Mouse (Mus musculus): ENCODE results near the gene Tmem151b. TPM values are rescaled to one million over a fixed set of nuclear protein-coding genes. Genes with fewer than 3 reads are reported as not detected.
A peak's percentile ranks its signal among the peaks of the same experiment; 100 is the strongest.

The Tmem151b gene
- polyA plus RNA-seq, 1 experiment from 2014 or later: 1.4 TPM

DNA sequence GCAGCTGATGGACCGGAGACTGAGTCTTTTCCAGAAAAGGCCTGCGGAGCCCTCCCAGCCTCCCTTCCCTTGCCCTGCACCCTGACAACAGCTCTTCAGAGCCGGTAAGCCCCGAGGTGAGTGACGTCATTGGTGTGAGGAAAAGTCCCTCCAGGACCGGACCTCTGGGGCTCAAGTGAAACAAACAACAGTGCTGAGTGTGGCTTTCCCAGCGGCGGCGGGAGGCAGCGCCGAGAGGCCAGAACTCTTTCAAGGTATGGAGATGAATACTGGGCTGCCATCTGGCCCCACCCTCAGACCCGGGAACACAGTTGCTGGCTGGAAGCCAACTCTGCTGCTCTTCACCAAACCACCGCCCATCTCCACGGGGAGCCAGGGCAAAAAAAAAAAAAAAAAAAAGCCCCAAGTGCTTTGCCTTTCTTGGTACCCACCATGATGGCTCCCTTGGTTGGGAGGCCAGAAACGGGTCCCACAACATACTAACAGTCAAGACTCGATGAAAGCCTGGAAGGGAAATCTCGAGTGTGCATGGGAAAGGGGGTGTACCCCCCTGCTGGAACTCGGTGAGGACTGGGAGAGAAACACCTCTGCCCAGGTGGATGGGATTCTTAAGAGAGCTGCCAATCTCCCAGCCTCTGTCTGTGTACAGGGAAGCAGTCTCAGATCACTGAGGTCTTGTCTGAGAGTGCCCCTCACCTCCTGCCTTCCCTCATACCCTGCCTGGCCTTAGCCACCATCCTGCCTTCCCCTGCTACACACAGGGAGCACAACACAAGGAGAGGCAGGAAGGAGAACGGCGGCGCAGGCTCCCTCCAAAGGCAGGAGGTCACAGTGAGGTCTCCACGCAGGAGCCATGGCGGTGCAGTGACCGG is 5.2 kb downstream of the Tmem151b start:
- Histone ChIP-seq H3K4me2 (ENCODE audit: low read depth, low read length) (peak overlapping the region; percentile 55; the same call in 1 of the 2 replicates), H3K27ac (ENCODE audit: low read length) (no peak overlapping the region), H3K27me3 (ENCODE audit: control insufficient read depth, insufficient read depth, low read depth, low read length) (peaks cover 63% of the 10 kb centered on the region), H3K36me3 (ENCODE audit: control insufficient read depth, insufficient read depth, low read length) (no peaks in the 10 kb centered on the region), H3K4me3 (ENCODE audit: low read length) (peak overlapping the region; percentile 39; the same call in 1 of the 2 replicates), H3K9me3 (ENCODE audit: control insufficient read depth, low read length) (no peaks in the 10 kb centered on the region), H3K9ac (ENCODE audit: low read length) (no peak overlapping the region), H3K4me1 (replicated peaks; ENCODE audit: control insufficient read depth, insufficient read depth, low read length) (peaks cover 13% of the 10 kb centered on the region)
- no peak for ATAC-seq (ENCODE audit: low read depth)
- 9% methylated on average over 24 of the region's 24 CpGs for WGBS

DNA sequence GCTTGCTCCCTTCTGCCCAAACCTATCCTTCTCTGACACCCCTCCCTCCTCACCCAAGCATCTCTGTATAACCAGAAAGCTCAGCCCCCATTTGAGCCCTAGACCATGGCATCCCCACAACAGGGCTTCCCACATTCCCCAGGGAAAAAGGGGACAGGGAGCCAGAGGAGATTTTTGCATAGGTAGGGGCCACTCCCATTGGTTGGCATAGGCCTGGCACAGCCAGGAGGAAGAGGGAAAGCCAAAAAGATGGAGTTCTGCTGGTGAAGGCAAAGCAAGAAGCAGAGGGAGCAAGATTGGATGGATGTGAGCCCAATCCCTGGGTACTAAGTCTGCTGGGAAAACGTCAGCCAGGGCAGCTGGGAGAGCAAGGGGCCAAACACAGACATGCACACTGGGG is 6.4 kb downstream of the Tmem151b start:
- no peaks in the 10 kb centered on the region for H3K36me3 ChIP-seq (ENCODE audit: control insufficient read depth, insufficient read depth, low read length)
- WGBS: 50% methylated on average over 1 of the region's 1 CpGs
- no peaks in the 10 kb centered on the region for H3K9me3 ChIP-seq (ENCODE audit: control insufficient read depth, low read length)
- peaks cover 54% of the 10 kb centered on the region for H3K27me3 ChIP-seq (ENCODE audit: control insufficient read depth, insufficient read depth, low read depth, low read length)
- no peak overlapping the region for H3K4me3 ChIP-seq (ENCODE audit: low read length)
- peaks cover 10% of the 10 kb centered on the region for H3K4me1 ChIP-seq (replicated peaks; ENCODE audit: control insufficient read depth, insufficient read depth, low read length)
- ATAC-seq (ENCODE audit: low read depth): no peak
- H3K4me2 ChIP-seq (ENCODE audit: low read depth, low read length): no peak overlapping the region
- H3K27ac ChIP-seq (ENCODE audit: low read length): no peak overlapping the region
- no peak overlapping the region for H3K9ac ChIP-seq (ENCODE audit: low read length)

DNA sequence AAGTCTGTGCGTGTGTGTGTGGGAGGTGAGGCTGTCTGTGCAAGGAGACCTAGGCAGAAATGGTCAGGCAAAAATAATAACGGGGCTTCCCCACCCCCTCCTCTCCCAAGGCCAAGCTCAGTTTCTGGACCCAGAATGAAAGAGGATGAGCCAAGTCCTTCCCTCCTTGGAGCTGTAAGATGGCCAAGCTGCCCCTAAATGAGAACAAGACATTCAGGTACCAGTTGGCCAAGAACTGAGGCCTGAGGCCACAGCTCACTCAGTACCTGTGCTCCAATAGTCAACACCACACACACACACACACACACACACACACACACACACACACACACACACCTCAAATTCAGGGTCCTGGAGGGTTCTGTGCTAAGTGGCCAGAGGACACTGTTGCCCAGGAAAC is 6.8 kb downstream of the Tmem151b start:
- Histone ChIP-seq H3K27me3 (ENCODE audit: control insufficient read depth, insufficient read depth, low read depth, low read length) (peaks cover 50% of the 10 kb centered on the region), H3K4me1 (replicated peaks; ENCODE audit: control insufficient read depth, insufficient read depth, low read length) (peaks cover 10% of the 10 kb centered on the region), H3K9ac (ENCODE audit: low read length) (no peak overlapping the region), H3K4me2 (ENCODE audit: low read depth, low read length) (no peak overlapping the region), H3K4me3 (ENCODE audit: low read length) (no peak overlapping the region), H3K9me3 (ENCODE audit: control insufficient read depth, low read length) (no peaks in the 10 kb centered on the region), H3K27ac (ENCODE audit: low read length) (no peak overlapping the region), H3K36me3 (ENCODE audit: control insufficient read depth, insufficient read depth, low read length) (no peaks in the 10 kb centered on the region)
- ATAC-seq (ENCODE audit: low read depth): no peak
- WGBS: 69% methylated on average over 2 of the region's 2 CpGs

DNA sequence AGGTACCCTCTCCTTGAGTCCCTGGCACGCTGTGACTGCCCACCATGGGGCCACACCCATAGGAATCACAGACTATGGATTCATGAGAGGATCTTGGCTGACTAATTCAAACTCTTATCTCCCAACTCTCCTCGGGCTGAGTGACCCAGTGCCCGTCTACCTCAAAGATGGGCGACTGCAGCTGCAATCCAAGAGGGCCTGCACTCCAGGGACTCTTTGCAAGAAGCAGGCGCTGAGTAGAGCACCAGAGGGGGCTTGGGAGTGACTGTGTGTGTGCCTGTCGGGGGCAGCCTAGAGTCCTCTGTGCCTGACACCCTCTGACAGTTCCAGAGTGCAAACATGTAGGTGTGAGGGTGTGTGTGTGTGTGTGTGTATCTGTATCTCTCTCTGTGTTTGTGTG is 7.3 kb downstream of the Tmem151b start:
- Histone ChIP-seq H3K9me3 (ENCODE audit: control insufficient read depth, low read length) (no peaks in the 10 kb centered on the region), H3K4me2 (ENCODE audit: low read depth, low read length) (no peak overlapping the region), H3K36me3 (ENCODE audit: control insufficient read depth, insufficient read depth, low read length) (no peaks in the 10 kb centered on the region), H3K27me3 (ENCODE audit: control insufficient read depth, insufficient read depth, low read depth, low read length) (peaks cover 45% of the 10 kb centered on the region), H3K4me3 (ENCODE audit: low read length) (no peak overlapping the region), H3K27ac (ENCODE audit: low read length) (no peak overlapping the region), H3K9ac (ENCODE audit: low read length) (no peak overlapping the region), H3K4me1 (replicated peaks; ENCODE audit: control insufficient read depth, insufficient read depth, low read length) (peaks cover 10% of the 10 kb centered on the region)
- WGBS: 12% methylated on average over 6 of the region's 6 CpGs
- ATAC-seq (ENCODE audit: low read depth): no peak

DNA sequence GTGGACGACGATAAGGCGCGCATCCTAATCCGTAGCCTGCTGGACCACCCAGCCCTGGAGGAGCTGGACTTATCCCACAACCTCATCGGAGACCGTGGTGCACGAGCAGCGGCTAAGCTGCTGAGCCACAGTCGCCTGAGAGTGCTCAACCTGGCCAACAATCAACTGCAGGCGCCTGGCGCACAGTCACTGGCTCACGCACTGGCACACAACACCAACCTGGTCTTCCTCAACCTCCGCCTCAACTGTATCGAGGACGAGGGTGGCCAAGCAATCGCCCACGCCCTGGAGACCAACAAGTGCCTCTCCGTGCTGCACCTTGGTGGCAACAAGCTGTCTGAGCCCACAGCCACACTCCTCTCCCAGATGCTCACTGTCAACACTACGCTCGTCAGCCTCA is 9.8 kb downstream of the Tmem151b start:
- no peak overlapping the region for H3K4me3 ChIP-seq (ENCODE audit: low read length)
- no peak overlapping the region for H3K27ac ChIP-seq (ENCODE audit: low read length)
- no peak overlapping the region for H3K4me2 ChIP-seq (ENCODE audit: low read depth, low read length)
- no peak for ATAC-seq (ENCODE audit: low read depth)
- peaks cover 40% of the 10 kb centered on the region for H3K27me3 ChIP-seq (ENCODE audit: control insufficient read depth, insufficient read depth, low read depth, low read length)
- H3K9me3 ChIP-seq (ENCODE audit: control insufficient read depth, low read length): no peaks in the 10 kb centered on the region
- H3K9ac ChIP-seq (ENCODE audit: low read length): no peak overlapping the region
- no peaks in the 10 kb centered on the region for H3K4me1 ChIP-seq (replicated peaks; ENCODE audit: control insufficient read depth, insufficient read depth, low read length)
- 68% methylated on average over 21 of the region's 21 CpGs for WGBS
- no peaks in the 10 kb centered on the region for H3K36me3 ChIP-seq (ENCODE audit: control insufficient read depth, insufficient read depth, low read length)

DNA sequence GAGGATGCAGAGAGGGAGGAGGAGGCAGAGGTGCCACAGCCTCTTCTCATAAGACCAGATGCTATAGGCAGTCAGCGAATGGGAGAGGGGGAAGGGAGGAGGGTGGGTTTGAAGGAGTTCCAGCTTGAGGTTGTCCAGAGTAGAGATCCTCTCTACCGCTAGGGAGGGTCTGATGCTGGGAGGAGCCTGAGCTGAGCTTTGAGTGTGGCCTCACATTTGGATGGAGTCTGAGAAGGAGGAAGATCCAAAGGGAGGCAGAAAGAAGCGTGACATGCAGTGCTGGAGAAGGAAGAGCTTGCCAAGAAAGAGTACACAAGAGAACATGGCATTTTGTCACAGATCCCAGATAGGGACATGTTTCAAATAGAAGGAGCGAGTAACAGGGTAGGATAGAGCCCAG is 11.1 kb downstream of the Tmem151b start:
- Histone ChIP-seq H3K36me3 (ENCODE audit: control insufficient read depth, insufficient read depth, low read length) (no peaks in the 10 kb centered on the region), H3K4me3 (ENCODE audit: low read length) (no peak overlapping the region), H3K9ac (ENCODE audit: low read length) (no peak overlapping the region), H3K27me3 (ENCODE audit: control insufficient read depth, insufficient read depth, low read depth, low read length) (peaks cover 30% of the 10 kb centered on the region), H3K4me2 (ENCODE audit: low read depth, low read length) (no peak overlapping the region), H3K9me3 (ENCODE audit: control insufficient read depth, low read length) (no peaks in the 10 kb centered on the region), H3K27ac (ENCODE audit: low read length) (no peak overlapping the region), H3K4me1 (replicated peaks; ENCODE audit: control insufficient read depth, insufficient read depth, low read length) (no peaks in the 10 kb centered on the region)
- WGBS: 48% methylated on average over 4 of the region's 4 CpGs
- ATAC-seq (ENCODE audit: low read depth): no peak

DNA sequence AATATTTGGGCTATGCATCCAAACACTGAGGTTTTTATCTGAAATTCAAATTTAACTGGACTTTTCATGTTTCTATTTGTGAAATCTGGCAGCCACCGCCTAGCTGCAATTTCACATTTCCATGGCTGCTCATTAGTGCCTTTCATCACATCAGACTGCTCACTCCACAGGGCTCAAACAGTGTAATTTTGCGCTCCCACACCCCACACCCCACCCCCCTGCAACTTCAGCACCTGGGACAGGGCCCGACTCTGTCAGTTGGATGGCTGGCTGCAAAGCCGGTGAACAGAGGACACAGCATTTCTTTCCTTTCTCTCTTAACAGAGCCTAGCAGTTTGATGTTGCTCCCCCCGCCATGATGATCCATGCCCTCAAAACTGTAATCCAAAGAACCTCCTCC is 13.2 kb downstream of the Tmem151b start:
- ATAC-seq (ENCODE audit: low read depth): no peak
- no peaks in the 10 kb centered on the region for H3K4me1 ChIP-seq (replicated peaks; ENCODE audit: control insufficient read depth, insufficient read depth, low read length)
- H3K27me3 ChIP-seq (ENCODE audit: control insufficient read depth, insufficient read depth, low read depth, low read length): peaks cover 30% of the 10 kb centered on the region
- H3K36me3 ChIP-seq (ENCODE audit: control insufficient read depth, insufficient read depth, low read length): no peaks in the 10 kb centered on the region
- no peak overlapping the region for H3K27ac ChIP-seq (ENCODE audit: low read length)
- H3K9ac ChIP-seq (ENCODE audit: low read length): no peak overlapping the region
- H3K9me3 ChIP-seq (ENCODE audit: control insufficient read depth, low read length): no peaks in the 10 kb centered on the region
- 6% methylated on average over 5 of the region's 5 CpGs for WGBS
- no peak overlapping the region for H3K4me2 ChIP-seq (ENCODE audit: low read depth, low read length)
- no peak overlapping the region for H3K4me3 ChIP-seq (ENCODE audit: low read length)

DNA sequence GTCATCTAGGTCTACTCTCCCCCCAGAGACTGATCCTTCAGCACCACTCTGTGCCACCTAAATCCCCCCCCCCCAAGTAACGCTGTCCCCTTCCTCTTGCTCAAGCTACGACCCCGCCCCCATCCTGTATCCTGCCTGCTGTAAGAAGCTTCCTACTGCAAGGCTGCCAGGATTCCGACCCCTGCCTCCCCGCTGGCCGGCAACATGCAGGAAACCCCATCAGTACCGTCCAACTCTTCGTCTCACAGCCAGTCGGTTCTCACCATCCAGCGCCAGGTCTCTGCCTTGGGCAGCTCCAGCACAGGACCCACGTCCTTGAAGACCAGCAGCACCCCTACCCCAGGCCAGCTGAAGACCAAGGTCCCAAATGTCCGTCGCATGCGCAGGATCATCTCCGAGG is 16.6 kb downstream of the Tmem151b start:
- no peaks in the 10 kb centered on the region for H3K36me3 ChIP-seq (ENCODE audit: control insufficient read depth, insufficient read depth, low read length)
- 41% methylated on average over 15 of the region's 15 CpGs for WGBS
- ATAC-seq (ENCODE audit: low read depth): no peak
- H3K27ac ChIP-seq (ENCODE audit: low read length): no peak overlapping the region
- H3K4me3 ChIP-seq (ENCODE audit: low read length): no peak overlapping the region
- no peaks in the 10 kb centered on the region for H3K4me1 ChIP-seq (replicated peaks; ENCODE audit: control insufficient read depth, insufficient read depth, low read length)
- peaks cover 39% of the 10 kb centered on the region for H3K27me3 ChIP-seq (ENCODE audit: control insufficient read depth, insufficient read depth, low read depth, low read length)
- no peak overlapping the region for H3K9ac ChIP-seq (ENCODE audit: low read length)
- H3K4me2 ChIP-seq (ENCODE audit: low read depth, low read length): no peak overlapping the region
- H3K9me3 ChIP-seq (ENCODE audit: control insufficient read depth, low read length): no peaks in the 10 kb centered on the region

DNA sequence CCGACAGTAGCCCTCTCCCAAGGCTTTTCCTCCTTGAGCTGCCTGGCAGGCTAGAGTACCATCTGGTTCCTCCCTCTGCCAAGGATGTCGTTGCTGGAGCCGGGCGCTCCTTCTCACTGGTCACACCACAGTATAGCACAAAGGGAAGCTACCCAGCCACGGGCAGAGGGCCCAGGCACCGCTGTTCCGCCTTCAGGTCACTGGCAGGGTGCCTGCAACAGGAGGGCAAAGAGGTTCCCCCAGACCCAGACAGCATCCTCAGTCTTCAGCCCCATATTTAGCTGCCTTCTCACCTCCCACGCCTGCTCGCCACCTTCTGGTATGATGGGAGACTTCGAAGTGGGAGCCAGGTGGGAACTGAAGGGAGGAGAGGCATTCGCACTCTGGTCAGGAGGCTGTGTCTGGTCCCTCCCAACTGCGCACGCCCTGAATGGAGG is 19.1 kb downstream of the Tmem151b start:
- Histone ChIP-seq H3K9me3 (ENCODE audit: control insufficient read depth, low read length) (no peaks in the 10 kb centered on the region), H3K4me1 (replicated peaks; ENCODE audit: control insufficient read depth, insufficient read depth, low read length) (no peaks in the 10 kb centered on the region), H3K4me2 (ENCODE audit: low read depth, low read length) (no peak overlapping the region), H3K27ac (ENCODE audit: low read length) (no peak overlapping the region), H3K27me3 (ENCODE audit: control insufficient read depth, insufficient read depth, low read depth, low read length) (peaks cover 27% of the 10 kb centered on the region), H3K4me3 (ENCODE audit: low read length) (no peak overlapping the region), H3K36me3 (ENCODE audit: control insufficient read depth, insufficient read depth, low read length) (no peaks in the 10 kb centered on the region), H3K9ac (ENCODE audit: low read length) (no peak overlapping the region)
- no peak for ATAC-seq (ENCODE audit: low read depth)
- WGBS: 44% methylated on average over 13 of the region's 13 CpGs
